Mouse (Mus musculus): ENCODE measurements at regions not wholly inside any gene's neighbourhood (a gene's known extent, or its start where the extent isn't known, plus 50 kb on each side); places are given as distances from the start of the nearest gene placed in this dataset.

- DNase-seq, result peak; percentile 19
Measured at GRCm38 (mm10) chrX:57711914-57712313, 208.4 kb upstream of the Gpr101 start.

GRCm38 (mm10) chrX:57709115-57709877 lies 205.7 kb upstream of the Gpr101 start:
- DNase-seq, result peak; percentile 22

GRCm38 (mm10) chrX:57708501-57708900 lies 204.9 kb upstream of the Gpr101 start:
- DNase-seq, result peak; percentile 12

GRCm38 (mm10) chrX:57707932-57708331 lies 204.4 kb upstream of the Gpr101 start:
- DNase-seq, result peak; percentile 22

- no peak for DNase-seq
Measured at GRCm38 (mm10) chrX:57706683-57707308, 203.2 kb upstream of the Gpr101 start.

- no peak for DNase-seq
Measured at GRCm38 (mm10) chrX:57692506-57692905, 188.9 kb upstream of the Gpr101 start.

- DNase-seq, result no peak
Measured at GRCm38 (mm10) chrX:57676764-57677163, 173.2 kb upstream of the Gpr101 start.

- DNase-seq, result peak; percentile 58
Measured at GRCm38 (mm10) chrX:57674955-57675354, 171.4 kb upstream of the Gpr101 start.

- no peak for DNase-seq
Measured at GRCm38 (mm10) chrX:57659571-57659970, 156.0 kb upstream of the Gpr101 start.

GRCm38 (mm10) chrX:57656035-57656434 lies 152.5 kb upstream of the Gpr101 start:
- DNase-seq, result no peak

- no peak for DNase-seq
Measured at GRCm38 (mm10) chrX:57655483-57655882, 151.9 kb upstream of the Gpr101 start.
